Mouse (Mus musculus) kidney, postnatal 0 days (tissue): Measurements from ENCODE around the gene Kifap3. TPM values are rescaled to one million over a fixed set of nuclear protein-coding genes. Genes with fewer than 3 reads are reported as not detected.
A peak's percentile ranks its signal among the peaks of the same experiment; 100 is the strongest.
"Not testable (repeated sequence)": the region's sequence is repeated elsewhere in the genome, so short reads cannot be mapped to it uniquely, and the experiment has no call there.

Experiments used
- ATAC-seq: fragments of 200-750 bp; cut with Nextera tagmentation; replicated peaks from 2 replicates; pipeline ENCODE4 v1.8.0; 2017; ENCODE audit warnings: low read depth, moderate number of reproducible peaks, moderate TSS enrichment, moderate library complexity; ENCODE audit not compliant: low FRiP score
- DNase-seq: peaks from one replicate; pipeline ENCODE4 v3.0.0-alpha.2; 2016; ENCODE audit warnings: low spot score
- H3K27ac ChIP-seq: fragments of 300-500 bp; sonication (generic); 2 replicates; pipeline ENCODE4 v1.5.1; 2014; ENCODE audit warnings: mild to moderate bottlenecking
- H3K27me3 ChIP-seq: fragments of 300-500 bp; sonication (generic); 2 replicates; pipeline ENCODE4 v1.6.1; 2014; ENCODE audit warnings: low read length, mixed read lengths; ENCODE audit not compliant: insufficient read depth
- H3K36me3 ChIP-seq: fragments of 300-500 bp; sonication (generic); 2 replicates; pipeline ENCODE4 v1.6.1; 2014; ENCODE audit warnings: low read length, mixed read lengths; ENCODE audit not compliant: insufficient read depth
- H3K4me1 ChIP-seq: fragments of 300-500 bp; sonication (generic); replicated peaks from 2 replicates; pipeline ENCODE4 v1.6.1; 2014; ENCODE audit warnings: antibody characterized with exemption, low read length, mixed read lengths; ENCODE audit not compliant: insufficient read depth
- H3K4me2 ChIP-seq: fragments of 300-500 bp; sonication (generic); 2 replicates; pipeline ENCODE4 v1.6.1; 2014; ENCODE audit warnings: mild to moderate bottlenecking, low read length, moderate library complexity, mixed read lengths
- H3K4me3 ChIP-seq: fragments of 300-500 bp; sonication (generic); replicated peaks from 2 replicates; pipeline ENCODE4 v1.5.1; 2014; ENCODE audit warnings: low read depth, low read length
- H3K9ac ChIP-seq: fragments of 300-500 bp; sonication (generic); 2 replicates; pipeline ENCODE4 v1.6.1; 2014; ENCODE audit warnings: low read depth, low read length
- H3K9me3 ChIP-seq: fragments of 300-500 bp; sonication (generic); replicated peaks from 2 replicates; pipeline ENCODE4 v1.6.1; 2016; ENCODE audit warnings: low read length, inconsistent platforms, mixed read lengths
- CTCF ChIP-seq: IDR thresholded peaks from 2 replicates; pipeline ENCODE4 v1.5.1; 2016; ENCODE audit warnings: antibody characterized with exemption, low read depth, mild to moderate bottlenecking, moderate library complexity
- WGBS: fragments of 180-500 bp; shearing (Covaris S2); extraction: QIAGEN DNeasy Blood & Tissue Kit; methylation state at CpG from one replicate; pipeline ENCODE4 v1.1.7; 2014; 5-methylcytosine and 5-hydroxymethylcytosine counted together
- polyA plus RNA-seq: library from polyadenylated mRNA; unstranded; fragments of >200 nt; fragmentation: Nextera tagmentation; extraction: Ambion mirVana; gene quantifications from 2 replicates; pipeline ENCODE4 v1.2.1, GENCODE M21; 2015

Kifap3 gene
- 23.6 and 23.7 TPM in 2 replicates for polyA plus RNA-seq

- peak; percentile 100 for ATAC-seq
- under 1% methylated on average over 47 of the region's 48 CpGs for WGBS
Measured at GRCm38 (mm10) chr1:163779336-163780115, at the start of gene Kifap3. Gene Kifap3, plus strand, starts transcription at chr1:163779583.

DNA sequence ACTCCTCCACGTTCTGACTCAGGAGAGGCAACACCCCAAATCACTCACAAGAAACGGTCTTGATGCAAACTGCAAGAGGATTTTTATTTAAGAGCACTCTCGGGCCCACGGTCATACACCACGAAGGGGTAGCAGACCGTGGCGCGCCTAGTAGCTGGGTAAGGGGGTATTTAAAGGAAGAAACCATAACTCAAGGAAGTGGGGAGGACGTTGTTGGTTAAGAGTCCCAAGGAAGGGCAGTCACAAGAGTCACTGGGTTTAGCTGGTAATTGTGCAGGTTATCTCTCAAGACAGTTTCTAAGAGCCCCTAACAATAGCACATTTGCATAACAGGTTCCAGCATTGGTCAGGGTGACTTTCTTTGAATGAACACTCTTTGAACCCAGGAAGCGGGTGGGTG is 48.2 kb upstream of the Kifap3 start:
- WGBS: 85% methylated on average over 10 of the region's 10 CpGs
- H3K4me2 ChIP-seq, DNase-seq, H3K27ac ChIP-seq, H3K27me3 ChIP-seq, H3K9me3 ChIP-seq, H3K9ac ChIP-seq, ATAC-seq, H3K4me1 ChIP-seq, H3K36me3 ChIP-seq, H3K4me3 ChIP-seq: not testable (repeated sequence)

More at GRCm38 (mm10) chr1:163779336-163780115, at the start of gene Kifap3:
- peaks cover 4% of the 10 kb centered on the region; the same call in 1 of the 2 replicates for H3K36me3 ChIP-seq
- peak; percentile 90 for TF ChIP-seq CTCF
- peak; percentile 100 for DNase-seq
- H3K4me3 ChIP-seq: peak within 1 kb of the TSS; percentile 70
- H3K4me1 ChIP-seq: no peaks in the 10 kb centered on the region
- H3K4me2 ChIP-seq: peak within 1 kb of the TSS; percentile 88
- H3K9me3 ChIP-seq: no peaks in the 10 kb centered on the region; the same call in 1 of the 2 replicates
- H3K27ac ChIP-seq: peak within 1 kb of the TSS; percentile 60; the same call in 1 of the 2 replicates
- peak within 1 kb of the TSS; percentile 63 for H3K9ac ChIP-seq
- no peaks in the 10 kb centered on the region for H3K27me3 ChIP-seq

- H3K9me3 ChIP-seq: no peaks in the 10 kb centered on the region
- H3K27ac ChIP-seq: no peak overlapping the region
- H3K4me1 ChIP-seq: no peaks in the 10 kb centered on the region
- ATAC-seq (no peak), DNase-seq (peak; percentile 30)
- TF ChIP-seq CTCF: no peak
- H3K9ac ChIP-seq: no peak overlapping the region
- H3K4me3 ChIP-seq: no peak overlapping the region
- WGBS: 54% methylated on average over 10 of the region's 10 CpGs
- no peaks in the 10 kb centered on the region for H3K27me3 ChIP-seq
- H3K4me2 ChIP-seq: no peak overlapping the region
- H3K36me3 ChIP-seq: no peaks in the 10 kb centered on the region
Measured at GRCm38 (mm10) chr1:163736441-163737238, 42.7 kb upstream of the Kifap3 start.

DNA sequence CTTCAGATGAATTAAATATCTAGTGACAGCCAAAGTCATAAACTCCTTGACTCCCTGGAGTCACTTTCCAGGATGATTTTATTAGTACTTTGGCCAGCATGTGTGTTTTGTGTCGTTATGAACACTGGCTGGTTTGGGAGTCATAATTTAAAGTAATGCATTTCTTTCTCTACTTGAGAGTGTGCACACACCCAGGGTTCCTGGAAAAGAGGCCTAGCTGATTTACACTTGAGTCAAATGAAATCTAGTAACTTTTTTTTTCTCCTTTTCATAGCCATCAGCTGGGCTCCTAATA is 42.2 kb upstream of the Kifap3 start:
- ATAC-seq: no peak; the same call in 1 of the 2 replicates
- 16% methylated on average over 1 of the region's 1 CpGs for WGBS
- no peak overlapping the region for H3K4me3 ChIP-seq
- peak; percentile 84 for DNase-seq
- no peak overlapping the region for H3K27ac ChIP-seq
- no peaks in the 10 kb centered on the region for H3K36me3 ChIP-seq
- TF ChIP-seq CTCF: no peak
- no peaks in the 10 kb centered on the region for H3K9me3 ChIP-seq
- H3K27me3 ChIP-seq: no peaks in the 10 kb centered on the region
- H3K4me1 ChIP-seq: no peaks in the 10 kb centered on the region
- H3K9ac ChIP-seq: no peak overlapping the region
- no peak overlapping the region for H3K4me2 ChIP-seq

- no peak for ATAC-seq
- no peak overlapping the region for H3K27ac ChIP-seq
Measured at GRCm38 (mm10) chr1:163751360-163751992, 27.9 kb upstream of the Kifap3 start.

More at GRCm38 (mm10) chr1:163751360-163751992, 27.9 kb upstream of the Kifap3 start:
- Histone ChIP-seq H3K27me3 (no peaks in the 10 kb centered on the region), H3K9me3 (no peaks in the 10 kb centered on the region), H3K36me3 (no peaks in the 10 kb centered on the region), H3K4me3 (no peak overlapping the region), H3K9ac (no peak overlapping the region), H3K4me2 (no peak overlapping the region), H3K4me1 (no peaks in the 10 kb centered on the region)
- TF ChIP-seq CTCF: no peak
- DNase-seq: no peak
- WGBS: 62% methylated on average over 4 of the region's 4 CpGs
